Mouse (Mus musculus) C3H10T1/2 (cell line): ENCODE measurements around the gene Haus7. TPM values are rescaled to one million over a fixed set of nuclear protein-coding genes. Genes with fewer than 3 reads are reported as not detected.

Source experiments
- polyA plus RNA-seq, 2 experiments: library from polyadenylated mRNA; unstranded; fragments of >200 nt; fragmentation: generic; extraction: Trizol; gene quantifications; one replicate each; pipeline ENCODE4 v1.2.1; 2012; ENCODE audit warnings: missing spikeins in 2 of 2

The Haus7 gene
- 10 to 100 TPM; 40.7 to 52.5 TPM for polyA plus RNA-seq

DNA sequence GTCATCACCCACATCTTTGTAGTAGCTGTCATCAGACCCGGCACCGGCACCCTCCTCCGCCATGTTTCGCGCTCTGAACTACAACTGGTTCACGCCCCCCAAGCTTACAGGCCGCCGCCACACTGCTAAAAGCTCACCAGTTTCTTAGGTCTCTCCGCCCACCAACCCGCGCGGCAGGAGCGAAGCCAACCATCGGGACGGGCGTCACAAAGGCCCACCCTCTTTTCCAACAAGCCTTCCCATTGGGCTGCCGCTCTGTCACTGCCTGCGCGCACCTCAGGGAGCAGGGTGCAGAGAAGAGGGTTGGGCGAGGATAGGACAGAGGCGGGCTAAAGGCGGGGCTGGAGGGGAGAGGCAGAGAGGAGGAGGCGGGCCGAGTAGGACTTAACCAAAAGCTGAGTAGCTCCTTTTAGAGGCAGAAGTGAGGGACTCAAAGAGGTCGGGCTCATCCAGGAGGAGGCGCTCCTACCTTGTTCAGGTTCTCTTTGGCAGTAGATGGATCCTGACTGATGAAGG lies at the start of gene Haus7:
Haus7 (minus strand) TSS at position 168 of the 516 bp plus-strand sequence.

GRCm38 (mm10) chrX:73483484-73483810 lies 24.6 kb upstream of the Haus7 start, which contains the start of gene Bgn:
TSS of gene Bgn (plus strand) at chrX:73483602.

DNA sequence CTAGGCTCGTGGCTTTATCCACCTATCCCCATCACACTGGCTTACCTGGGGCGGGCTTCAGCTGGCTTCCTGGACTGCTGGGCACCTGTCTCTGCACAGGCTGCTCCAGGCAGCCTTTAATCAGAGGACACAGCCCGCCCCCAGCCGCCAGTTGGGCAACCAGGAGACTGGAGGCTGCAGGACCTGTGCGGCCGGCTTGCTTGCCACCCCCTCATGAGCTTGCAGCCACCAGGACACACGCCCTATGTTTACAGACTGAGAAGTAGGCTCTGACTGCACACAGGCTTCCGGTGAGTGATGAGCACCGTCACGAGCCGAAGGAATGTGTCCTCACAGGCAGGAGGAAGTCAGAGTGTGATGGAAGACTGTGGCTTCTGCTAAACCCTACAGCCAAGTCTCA lies 23.6 kb downstream of the Haus7 start, which contains the start of gene Trex2:
Trex2 (minus strand) TSS at position 93 of the 400 bp plus-strand sequence.

DNA sequence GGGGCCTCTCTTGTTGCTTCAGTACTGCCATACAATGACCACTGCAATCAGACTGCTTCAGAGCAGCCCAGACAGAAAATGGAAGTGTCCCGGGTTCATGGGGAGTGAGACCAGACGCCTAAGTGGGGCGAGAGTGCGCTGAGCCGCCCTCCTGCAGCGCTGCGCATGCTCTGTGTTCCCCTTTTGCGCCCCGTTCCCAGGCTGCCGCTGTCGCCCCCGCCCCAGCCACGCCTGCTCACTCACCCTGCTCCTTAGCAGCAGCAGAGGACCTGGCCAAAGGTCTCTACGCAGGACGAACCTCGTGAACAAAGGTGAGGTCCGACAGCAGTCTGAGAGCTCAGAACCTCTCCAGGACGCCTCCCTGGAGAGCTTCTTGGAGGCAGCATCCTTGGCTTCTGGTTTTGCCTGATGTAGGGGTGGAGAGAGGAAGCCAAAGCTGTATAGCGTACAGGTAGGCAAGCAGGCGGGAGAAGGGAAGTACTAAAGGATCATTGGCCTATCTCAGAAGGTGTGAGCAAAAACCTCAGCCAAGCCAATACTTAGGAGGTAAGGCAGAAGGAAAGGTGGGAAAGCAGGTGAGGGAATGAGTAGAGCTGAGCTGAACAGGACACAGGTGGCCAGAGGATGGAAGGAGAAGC lies 47.8 kb downstream of the Haus7 start, which contains the start of gene Zfp92:
Zfp92 (plus strand) TSS at position 217 of the 638 bp plus-strand sequence.

GRCm38 (mm10) chrX:73398636-73399035 lies 60.2 kb downstream of the Haus7 start, which contains the start of gene Gm18336:
TSS of gene Gm18336 (minus strand) at chrX:73398736.

Other genes starting within 250 kb of the Haus7 start
- not detected for gene Xlr4b, start 244.7 kb downstream of the Haus7 start, polyA plus RNA-seq
- 1 to 10 TPM; 5.0 to 6.2 TPM for gene F8a, start 230.8 kb downstream of the Haus7 start, polyA plus RNA-seq
- not detected for gene Xlr4c, start 215.9 kb downstream of the Haus7 start, polyA plus RNA-seq
- gene Xlr3c, start 193.7 kb downstream of the Haus7 start, polyA plus RNA-seq: under 1 TPM; 0.04 TPM
- gene Xlr5a, start 166.1 kb downstream of the Haus7 start, polyA plus RNA-seq: not detected
- not detected for gene Xlr5c, start 166.1 kb downstream of the Haus7 start, polyA plus RNA-seq
- gene Gm45015, start 122.2 kb downstream of the Haus7 start, polyA plus RNA-seq: not detected
- gene Zfp275, start 116.4 kb downstream of the Haus7 start, polyA plus RNA-seq: 1 to 10 TPM in 1 of 2 experiments, under 1 TPM in 1; 0.81 to 6.2 TPM
- gene Gm18336, start 60.3 kb downstream of the Haus7 start, polyA plus RNA-seq: not detected
- gene Zfp92, start 47.9 kb downstream of the Haus7 start, polyA plus RNA-seq: not detected
- not detected for gene Trex2, start 23.7 kb downstream of the Haus7 start, polyA plus RNA-seq
- gene Bgn, start 24.6 kb upstream of the Haus7 start, polyA plus RNA-seq: 1,000 to 10,000 TPM; 1,065 to 2,644 TPM
- gene Atp2b3, start 44.0 kb upstream of the Haus7 start, polyA plus RNA-seq: under 1 TPM in 1 of 2 experiments, not detected in 1; 0.01 TPM
- gene Dusp9, start 180.4 kb upstream of the Haus7 start, polyA plus RNA-seq: under 1 TPM in 1 of 2 experiments, not detected in 1; 0.01 TPM
- gene Pnck, start 201.1 kb upstream of the Haus7 start, polyA plus RNA-seq: under 1 TPM in 1 of 2 experiments, not detected in 1; 0.04 TPM
- gene Slc6a8, start 214.1 kb upstream of the Haus7 start, polyA plus RNA-seq: 10 to 100 TPM; 44.2 to 57.7 TPM